Comparison of ENCODE assay signal across 9 mouse cellular contexts in the genomic region with DNA sequence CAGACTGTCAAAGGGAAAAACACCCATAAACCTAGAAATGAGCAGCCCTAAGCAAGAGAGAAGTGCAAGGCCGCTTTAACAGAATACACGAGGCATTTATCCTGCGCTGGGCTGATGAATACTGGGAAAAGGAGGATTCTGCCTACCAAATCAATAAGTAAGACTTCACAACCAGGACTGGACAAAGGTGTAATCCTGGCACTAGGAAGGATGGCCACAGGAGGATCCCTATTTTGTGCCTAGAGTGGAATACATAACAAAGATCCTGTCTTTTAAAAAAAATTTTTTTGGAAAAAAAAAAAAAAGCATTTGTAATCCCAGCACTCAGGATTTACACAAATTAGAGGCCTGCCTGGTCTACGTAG. TPM values are rescaled to one million over a fixed set of nuclear protein-coding genes. Genes with fewer than 3 reads are reported as not detected.
DNase-seq lines count a peak whose midpoint lies in the region; ATAC-seq and TF ChIP-seq lines count a peak whose summit lies in the region.
"Had no signal": no experiment of that assay in that cellular context is flagged by ENCODE, and none has a peak within 500 bp of the region (broad histone marks: within the 10 kb centered on the region; RNA-seq: fewer than 3 reads in every experiment).

No protein-coding gene starts in this region.

- no peak for ATAC-seq in neural tube, embryonic 11.5 days (ENCODE audit: insufficient read depth, low FRiP score, low TSS enrichment)
- no peak for ATAC-seq in liver, embryonic 12.5 days
- ATAC-seq in stomach, postnatal 0 days (ENCODE audit: low FRiP score, low TSS enrichment), result no peak

- no peaks in the 10 kb centered on the region for H3K4me1 ChIP-seq in neural tube, embryonic 11.5 days (ENCODE audit: control insufficient read depth, insufficient read depth, low read length)
- peaks cover 40% of the 10 kb centered on the region for H3K4me1 ChIP-seq in liver, embryonic 12.5 days
- no peaks in the 10 kb centered on the region for H3K4me1 ChIP-seq in stomach, postnatal 0 days (replicated peaks; ENCODE audit: control insufficient read depth, insufficient read depth)

- DNase-seq in gastrocnemius, adult 2 months, result no peak
- DNase-seq in gastrocnemius, postnatal 36 days, result no peak
- no peak for DNase-seq in neural tube, embryonic 11.5 days (ENCODE audit: low spot score)
- DNase-seq in neural tube, embryonic 10.5 days (ENCODE audit: extremely low spot score, low spot score), result no peak
- DNase-seq in stomach, postnatal 0 days (ENCODE audit: low spot score), result no peak
- DNase-seq in frontal cortex, adult 2 months (ENCODE audit: extremely low spot score in 1 of 2, low spot score in 1 of 2), result no peak
- no peak for DNase-seq in cerebellum, postnatal 10 days

- peak overlapping the region; percentile 83 for H3K4me3 ChIP-seq in gastrocnemius, adult 2 months
- peak overlapping the region; percentile 70; the same call in 1 of the 2 replicates for H3K4me3 ChIP-seq in neural tube, embryonic 11.5 days (ENCODE audit: low read depth, low read length)
- peak overlapping the region; percentile 94 for H3K4me3 ChIP-seq in liver, embryonic 12.5 days
- no peak overlapping the region for H3K4me3 ChIP-seq in stomach, postnatal 0 days (ENCODE audit: low read depth, low read length)

- peaks cover 2% of the 10 kb centered on the region; the same call in 1 of the 2 replicates for H3K36me3 ChIP-seq in neural tube, embryonic 11.5 days (ENCODE audit: control insufficient read depth, insufficient read depth, low read length)
- peaks cover 25% of the 10 kb centered on the region for H3K36me3 ChIP-seq in liver, embryonic 12.5 days
- H3K36me3 ChIP-seq in stomach, postnatal 0 days (ENCODE audit: control insufficient read depth, insufficient read depth, low read length), result no peaks in the 10 kb centered on the region

- 33% methylated on average over 4 of the region's 4 CpGs for WGBS in neural tube, embryonic 11.5 days
- WGBS in liver, embryonic 12.5 days (ENCODE audit: insufficient replicate concordance), result 29% methylated on average over 4 of the region's 4 CpGs
- 28% methylated on average over 4 of the region's 4 CpGs for WGBS in stomach, postnatal 0 days

- peak overlapping the region; percentile 52; the same call in 1 of the 2 replicates for H3K4me2 ChIP-seq in neural tube, embryonic 11.5 days (ENCODE audit: low read depth)
- peak overlapping the region; percentile 73 for H3K4me2 ChIP-seq in liver, embryonic 12.5 days
- H3K4me2 ChIP-seq in stomach, postnatal 0 days (replicated peaks; ENCODE audit: low read depth), result peak overlapping the region; percentile 52; the same call in 1 of the 2 replicates

- H3K27me3 ChIP-seq in neural tube, embryonic 11.5 days (ENCODE audit: control insufficient read depth, insufficient read depth, low read length), result no peaks in the 10 kb centered on the region
- H3K27me3 ChIP-seq in liver, embryonic 12.5 days (replicated peaks), result 0 out of 2 replicates have a peak, but pooled peaks cover 4% of the 10 kb centered on the region
- no peaks in the 10 kb centered on the region for H3K27me3 ChIP-seq in stomach, postnatal 0 days (ENCODE audit: control insufficient read depth, insufficient read depth, low read length)

- no peak for TF ChIP-seq EP300 in stomach, postnatal 0 days (optimal IDR thresholded peaks at IDR 0.05)

- no peaks in the 10 kb centered on the region for H3K9me3 ChIP-seq in neural tube, embryonic 11.5 days (ENCODE audit: control insufficient read depth, low read length)
- no peaks in the 10 kb centered on the region for H3K9me3 ChIP-seq in liver, embryonic 12.5 days (replicated peaks)
- H3K9me3 ChIP-seq in stomach, postnatal 0 days (ENCODE audit: control insufficient read depth, low read length), result no peaks in the 10 kb centered on the region

- H3K27ac ChIP-seq in gastrocnemius, adult 2 months, result peak overlapping the region; percentile 93
- no peak overlapping the region for H3K27ac ChIP-seq in neural tube, embryonic 11.5 days (ENCODE audit: low read depth, low read length)
- H3K27ac ChIP-seq in liver, embryonic 12.5 days, result peak overlapping the region; percentile 86
- 0 out of 2 replicates have a peak overlapping the region, but pooled peaks have one; percentile 13 for H3K27ac ChIP-seq in stomach, postnatal 0 days (replicated peaks)

- no peak overlapping the region for H3K9ac ChIP-seq in neural tube, embryonic 11.5 days (ENCODE audit: low read length)
- peak overlapping the region; percentile 94; the same call in 1 of the 2 replicates for H3K9ac ChIP-seq in liver, embryonic 12.5 days
- no peak overlapping the region for H3K9ac ChIP-seq in stomach, postnatal 0 days (ENCODE audit: low read length)

- intact Hi-C loops in gastrocnemius, adult 2 months (cut with DNase I), result no loop called here
- intact Hi-C loops in gastrocnemius, postnatal 36 days (cut with DNase I), result no loop called here

- TF ChIP-seq CTCF in gastrocnemius, adult 2 months (IDR thresholded peaks at IDR 0.05), result no peak
- TF ChIP-seq CTCF in stomach, postnatal 0 days (IDR thresholded peaks at IDR 0.05; ENCODE audit: low read depth), result no peak

RNA-seq across cellular contexts. Expression of a gene that starts 0.3 kb away (rescaled TPM):
- total RNA-seq in gastrocnemius, adult 2 months (2021), result 1 to 10 TPM; 7.2 to 7.9 TPM
- total RNA-seq in gastrocnemius, postnatal 36 days (2021), result 1 to 10 TPM; 6.4 to 6.6 TPM
- polyA plus RNA-seq in neural tube, embryonic 11.5 days (2014; fragmentation: Nextera tagmentation; extraction: Ambion mirVana), result 12.0 and 13.7 TPM in 2 replicates
- polyA plus RNA-seq in liver, embryonic 12.5 days (2016; fragmentation: Nextera tagmentation; extraction: Ambion mirVana), result 18.3 and 19.3 TPM in 2 replicates
- polyA plus RNA-seq in stomach, postnatal 0 days (2015; fragmentation: Nextera tagmentation; extraction: Ambion mirVana), result 19.9 and 23.0 TPM in 2 replicates
- 24.4 and 26.8 TPM in 2 replicates for polyA plus RNA-seq in frontal cortex, adult 2 months (2012; rRNA removed)

RNA-seq across cellular contexts. Expression of a gene that starts 49.1 kb away (rescaled TPM):
- total RNA-seq in gastrocnemius, adult 2 months (2021), result not detected
- under 1 TPM in 1 of 2 experiments, not detected in 1; 0.31 TPM for total RNA-seq in gastrocnemius, postnatal 36 days (2021)
- polyA plus RNA-seq in neural tube, embryonic 11.5 days (2014; fragmentation: Nextera tagmentation; extraction: Ambion mirVana), result not detected in 2 replicates
- polyA plus RNA-seq in liver, embryonic 12.5 days (2016; fragmentation: Nextera tagmentation; extraction: Ambion mirVana), result not detected in 2 replicates
- not detected in 2 replicates for polyA plus RNA-seq in stomach, postnatal 0 days (2015; fragmentation: Nextera tagmentation; extraction: Ambion mirVana)
- 0.34 and 0.63 TPM in 2 replicates for polyA plus RNA-seq in frontal cortex, adult 2 months (2012; rRNA removed)
- total RNA-seq: adrenal gland, adult 2 months had no signal
- polyA plus RNA-seq: adrenal gland, adult 2 months had no signal
